Mouse (Mus musculus): Measurements from ENCODE around the gene 9230112D13Rik. TPM values are rescaled to one million over a fixed set of nuclear protein-coding genes. Genes with fewer than 3 reads are reported as not detected.

9230112D13Rik gene
- polyA plus RNA-seq (2014; fragmentation: Illumina TruSeq; extraction: RNeasy Lipid Tissue Mini Kit (QIAGEN cat#74804); ENCODE audit: low read depth, low replicate concordance): 0.45 TPM

GRCm38 (mm10) chr14:34522701-34523100 is at the start of gene 9230112D13Rik:
TSS of gene 9230112D13Rik (minus strand) at chr14:34522801.

DNA sequence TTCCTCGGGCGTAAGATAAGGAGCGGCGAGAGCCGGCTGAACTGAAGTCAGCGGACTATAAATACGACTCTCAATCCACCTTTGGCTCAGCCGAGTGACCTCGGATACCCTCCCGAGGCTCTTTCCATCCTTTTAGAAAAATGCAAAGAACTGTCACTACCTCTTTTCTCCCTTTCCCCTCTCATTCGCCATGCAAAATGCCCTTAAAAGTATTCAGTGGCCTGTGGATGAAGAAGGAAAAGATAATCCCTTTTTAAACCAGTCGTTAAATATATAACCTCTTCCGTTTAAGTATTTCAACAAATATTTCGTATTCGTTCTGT is 19.3 kb downstream of the 9230112D13Rik start, which contains the start of gene Bmpr1a:
Gene Bmpr1a (minus strand): TSS at position 17 of the 323 bp plus-strand sequence.

Other genes starting within 250 kb of the 9230112D13Rik start
- gene Shld2, start 212.3 kb downstream of the 9230112D13Rik start, polyA plus RNA-seq (2014; fragmentation: Illumina TruSeq; extraction: RNeasy Lipid Tissue Mini Kit (QIAGEN cat#74804); ENCODE audit: low read depth, low replicate concordance): 8.5 TPM
- gene Glud1, start 212.1 kb downstream of the 9230112D13Rik start, polyA plus RNA-seq (2014; fragmentation: Illumina TruSeq; extraction: RNeasy Lipid Tissue Mini Kit (QIAGEN cat#74804); ENCODE audit: low read depth, low replicate concordance): 128 TPM
- not detected for gene Fam25c, start 167.4 kb downstream of the 9230112D13Rik start, polyA plus RNA-seq (2014; fragmentation: Illumina TruSeq; extraction: RNeasy Lipid Tissue Mini Kit (QIAGEN cat#74804); ENCODE audit: low read depth, low replicate concordance)
- 744 TPM for gene Sncg, start 148.0 kb downstream of the 9230112D13Rik start, polyA plus RNA-seq (2014; fragmentation: Illumina TruSeq; extraction: RNeasy Lipid Tissue Mini Kit (QIAGEN cat#74804); ENCODE audit: low read depth, low replicate concordance)
- gene Mmrn2, start 147.3 kb downstream of the 9230112D13Rik start, polyA plus RNA-seq (2014; fragmentation: Illumina TruSeq; extraction: RNeasy Lipid Tissue Mini Kit (QIAGEN cat#74804); ENCODE audit: low read depth, low replicate concordance): 17.7 TPM
- gene Bmpr1a, start 19.5 kb downstream of the 9230112D13Rik start, polyA plus RNA-seq (2014; fragmentation: Illumina TruSeq; extraction: RNeasy Lipid Tissue Mini Kit (QIAGEN cat#74804); ENCODE audit: low read depth, low replicate concordance): 35.4 TPM
- gene Ldb3, start 65.9 kb upstream of the 9230112D13Rik start, polyA plus RNA-seq (2014; fragmentation: Illumina TruSeq; extraction: RNeasy Lipid Tissue Mini Kit (QIAGEN cat#74804); ENCODE audit: low read depth, low replicate concordance): 2.4 TPM
- not detected for gene Opn4, start 77.3 kb upstream of the 9230112D13Rik start, polyA plus RNA-seq (2014; fragmentation: Illumina TruSeq; extraction: RNeasy Lipid Tissue Mini Kit (QIAGEN cat#74804); ENCODE audit: low read depth, low replicate concordance)
- gene Wapl, start 151.1 kb upstream of the 9230112D13Rik start, polyA plus RNA-seq (2014; fragmentation: Illumina TruSeq; extraction: RNeasy Lipid Tissue Mini Kit (QIAGEN cat#74804); ENCODE audit: low read depth, low replicate concordance): 28.5 TPM